Mouse (Mus musculus) cerebellum, adult 9-10 months (tissue): ENCODE measurements at regions not wholly inside any gene's neighbourhood (a gene's known extent, or its start where the extent isn't known, plus 50 kb on each side); places are given as distances from the start of the nearest gene placed in this dataset.
A peak's percentile ranks its signal among the peaks of the same experiment; 100 is the strongest.

Source experiments
- DNase-seq: peaks from one replicate; pipeline ENCODE4 v3.0.0; 2022

DNA sequence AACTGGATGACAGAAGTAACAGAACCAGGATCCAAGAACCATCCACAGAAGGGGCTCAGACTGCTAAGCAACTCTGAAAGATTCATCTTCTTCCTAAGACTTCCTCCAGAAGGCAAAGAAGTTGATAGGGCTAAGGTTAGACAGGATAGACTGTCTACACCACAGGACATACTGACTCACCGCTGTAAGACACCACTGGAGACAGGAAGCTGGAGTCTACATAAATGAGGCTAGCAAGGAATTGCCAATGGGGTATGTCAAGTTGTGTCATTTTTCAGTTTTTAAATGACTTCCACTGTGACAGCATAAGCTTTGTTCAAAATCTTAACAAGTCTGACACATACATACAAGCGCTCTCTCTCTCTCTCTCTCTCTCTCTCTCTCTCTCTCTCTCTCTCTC is 645.4 kb upstream of the Gm10131 start:
- DNase-seq: no peak

- DNase-seq: no peak
These were observed 644.6 kb upstream of the Gm10131 start for GRCm38 (mm10) chr8:34756171-34756570.

DNA sequence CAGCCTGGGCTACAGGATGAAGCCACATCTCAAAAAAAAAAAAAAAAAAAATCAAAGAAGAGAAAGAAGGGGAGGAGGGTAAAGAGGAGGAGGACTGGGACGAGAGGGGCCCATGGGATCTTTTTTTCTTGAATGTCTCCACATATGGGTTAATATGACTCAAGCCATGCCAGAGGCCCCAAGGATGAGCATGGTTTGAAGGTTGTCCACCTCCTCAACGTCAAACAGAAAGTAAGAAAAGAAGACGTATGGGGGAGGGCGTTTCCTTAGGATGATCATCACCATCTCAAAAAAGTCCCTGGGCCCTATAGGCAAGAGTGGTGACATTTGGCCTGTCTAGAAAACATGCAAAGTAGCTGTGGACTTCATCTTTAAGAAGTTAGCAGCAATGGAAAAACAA is 643.9 kb upstream of the Gm10131 start:
- DNase-seq: no peak

GRCm38 (mm10) chr8:34753046-34753445 is 641.5 kb upstream of the Gm10131 start:
- no peak for DNase-seq

DNA sequence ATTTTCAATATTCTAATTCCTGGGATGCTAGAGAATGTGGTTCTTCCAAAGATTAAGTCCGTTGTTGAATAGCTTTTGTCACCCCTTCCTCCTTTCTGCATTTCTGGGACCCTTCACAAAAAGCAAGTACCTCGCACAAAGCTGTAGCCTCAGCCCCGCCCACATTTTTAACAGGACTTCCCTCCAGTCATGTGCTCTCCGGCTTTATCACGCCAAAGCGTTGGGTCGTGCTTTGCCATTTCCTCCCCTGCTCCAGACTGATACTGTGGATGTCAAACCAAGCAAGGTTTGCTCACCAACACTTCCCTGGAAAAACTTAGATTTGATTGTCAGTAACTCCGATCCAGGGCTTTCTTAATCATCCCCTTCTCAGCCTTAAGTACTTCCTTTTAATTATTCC is 637.0 kb upstream of the Gm10131 start:
- DNase-seq: no peak

DNA sequence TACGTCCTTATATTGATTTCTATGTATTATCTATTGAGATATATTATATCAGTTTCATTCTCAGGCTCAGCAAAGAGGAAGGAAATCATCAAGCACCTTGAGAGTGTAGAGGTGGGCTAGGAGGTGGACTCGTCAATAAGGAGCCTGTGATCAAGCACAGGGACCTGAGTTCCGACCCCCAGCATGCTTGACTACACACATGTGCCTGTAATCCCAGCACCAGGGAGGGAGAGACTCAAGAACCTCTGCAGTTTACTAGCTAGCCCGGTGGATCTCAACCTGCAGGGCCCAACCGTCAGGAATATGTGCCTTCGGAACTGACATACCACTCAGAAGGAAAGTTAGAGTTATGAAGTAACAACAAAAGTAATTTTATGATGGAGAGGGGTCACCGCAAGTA is 634.2 kb upstream of the Gm10131 start:
- DNase-seq: no peak

DNA sequence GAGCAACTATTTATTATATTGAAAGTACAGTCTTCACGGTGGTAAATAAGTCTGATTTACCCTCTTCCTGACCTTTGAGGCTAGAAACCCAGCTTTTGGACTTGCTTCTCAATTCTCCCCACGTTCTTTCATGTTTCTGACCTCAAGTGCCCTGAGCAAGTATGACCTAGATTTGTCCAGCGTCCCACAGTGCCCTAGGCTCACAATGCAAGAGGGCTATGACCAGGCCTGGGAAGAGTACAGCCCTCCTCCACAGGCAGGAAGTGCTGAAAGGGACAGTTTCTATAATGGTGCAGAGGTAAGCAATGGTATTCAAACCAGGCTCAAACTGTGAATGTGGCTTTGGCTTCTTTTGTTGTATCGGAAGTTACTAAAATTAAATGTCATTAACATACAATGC is 633.1 kb upstream of the Gm10131 start:
- no peak for DNase-seq

DNA sequence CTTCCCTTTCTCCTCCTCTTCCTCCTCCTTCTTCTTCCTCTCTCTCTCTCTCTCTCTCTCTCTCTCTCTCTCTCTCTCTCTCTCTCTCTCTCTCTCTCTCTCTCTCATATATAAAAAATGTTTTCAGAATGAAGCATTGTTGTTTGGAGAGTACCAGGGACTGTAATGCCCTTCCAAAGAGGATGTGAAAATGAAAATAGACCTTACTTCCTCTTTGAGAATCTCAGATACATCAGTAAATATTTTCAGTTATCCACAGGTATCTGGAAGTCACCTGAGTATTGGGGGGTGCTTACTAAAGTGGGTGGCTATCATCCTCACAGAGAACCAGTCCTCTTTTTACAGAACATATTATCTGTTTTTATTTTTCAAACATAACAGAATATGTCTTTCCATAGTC is 632.6 kb upstream of the Gm10131 start:
- DNase-seq: no peak

DNA sequence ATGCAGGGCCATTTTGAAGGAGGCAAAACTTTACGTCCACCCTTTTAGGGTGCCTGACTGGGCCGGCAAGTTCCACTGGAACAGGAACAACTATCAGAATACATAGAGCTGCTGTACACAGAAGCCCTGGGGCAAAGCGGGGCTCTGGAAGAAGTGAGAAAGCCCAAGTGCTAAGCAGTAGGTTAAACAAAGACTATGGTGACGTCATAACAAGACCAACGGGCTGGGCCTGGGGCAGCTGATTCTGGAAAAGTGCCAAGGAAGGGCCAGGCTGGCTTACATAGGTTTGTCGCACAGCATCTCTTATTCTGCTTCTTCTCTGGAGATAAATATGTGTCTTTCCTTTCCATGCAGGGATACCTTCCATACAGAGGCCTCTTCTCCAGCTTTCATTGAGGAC is 631.6 kb upstream of the Gm10131 start:
- DNase-seq: no peak

DNA sequence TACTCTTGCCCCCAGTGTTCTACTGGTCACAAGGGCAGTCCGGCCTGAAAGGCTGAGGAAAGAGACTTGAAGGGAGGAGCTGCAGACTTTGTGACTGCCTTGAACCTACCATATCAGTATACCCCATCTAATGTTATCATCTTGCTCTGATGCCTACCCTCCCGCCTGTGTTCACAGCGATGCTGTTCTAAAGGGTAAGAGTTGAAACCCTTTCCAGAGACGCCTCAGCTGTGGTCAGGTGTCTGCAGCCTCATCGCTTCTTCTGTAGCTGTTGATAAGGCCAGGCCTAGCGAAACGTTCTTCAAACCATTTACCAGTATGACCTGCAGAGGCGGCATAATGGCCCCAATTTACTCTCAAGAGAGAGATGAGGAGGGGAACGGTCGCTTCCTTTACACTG is 629.3 kb upstream of the Gm10131 start:
- no peak for DNase-seq

GRCm38 (mm10) chr8:34739836-34740804 is 628.6 kb upstream of the Gm10131 start:
- no peak for DNase-seq

GRCm38 (mm10) chr8:34736214-34736613 is 624.7 kb upstream of the Gm10131 start:
- DNase-seq: no peak

- DNase-seq: no peak
These were observed 623.5 kb upstream of the Gm10131 start for GRCm38 (mm10) chr8:34735006-34735405.

GRCm38 (mm10) chr8:34732808-34733207 is 621.3 kb upstream of the Gm10131 start:
- no peak for DNase-seq

GRCm38 (mm10) chr8:34732362-34732761 is 620.8 kb upstream of the Gm10131 start:
- DNase-seq: no peak

GRCm38 (mm10) chr8:34731096-34731999 is 619.8 kb upstream of the Gm10131 start:
- peak; percentile 48 for DNase-seq

DNA sequence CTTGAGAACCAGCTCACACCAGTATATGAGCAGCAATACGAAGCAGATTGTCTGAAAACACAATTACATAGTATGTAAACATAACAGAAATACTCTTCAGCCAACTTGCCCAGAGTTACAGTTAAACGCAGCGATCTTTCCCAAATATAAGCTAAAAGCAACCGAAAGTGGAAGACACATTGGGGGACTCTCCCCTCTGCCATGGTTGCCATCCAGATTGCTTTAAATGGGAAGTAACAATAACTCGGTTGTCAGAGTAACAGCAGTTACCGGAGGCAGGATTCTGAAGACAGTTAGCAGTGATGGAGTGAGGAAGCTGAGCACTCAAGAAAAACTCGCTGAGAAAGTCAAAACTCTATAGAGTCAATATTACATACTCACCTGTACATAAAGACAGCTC is 618.0 kb upstream of the Gm10131 start:
- no peak for DNase-seq

- no peak for DNase-seq
These were observed 616.2 kb upstream of the Gm10131 start for GRCm38 (mm10) chr8:34727699-34728098.

DNA sequence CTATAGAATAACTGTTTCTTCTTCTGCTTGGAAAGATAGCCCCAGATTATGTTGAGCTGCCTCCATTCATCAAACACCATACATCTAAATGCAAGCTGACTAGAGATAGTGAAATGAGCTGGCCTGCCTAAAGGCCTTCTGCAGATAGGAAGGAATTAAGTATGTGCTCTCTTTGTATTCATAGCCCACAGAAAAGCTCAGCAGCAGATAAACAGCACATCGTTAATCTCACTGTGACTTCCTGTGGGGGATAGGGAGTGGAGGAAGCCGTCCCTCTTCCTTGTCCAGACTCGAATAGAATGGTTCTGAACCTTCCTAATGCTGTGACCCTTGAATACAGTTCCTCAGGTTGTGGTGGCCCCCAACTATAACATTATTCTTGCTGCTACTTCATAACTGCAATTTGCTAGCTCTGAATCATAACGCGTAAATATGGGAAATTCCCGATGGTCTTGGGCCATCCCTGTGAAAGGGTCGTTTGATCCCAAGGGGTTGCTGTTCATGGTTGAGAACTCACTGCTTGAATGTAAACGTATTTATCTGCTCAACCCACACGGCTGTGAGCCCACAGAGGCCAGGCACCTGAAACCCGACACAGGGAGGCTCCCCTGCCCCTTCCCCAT is 614.7 kb upstream of the Gm10131 start:
- DNase-seq: no peak

DNA sequence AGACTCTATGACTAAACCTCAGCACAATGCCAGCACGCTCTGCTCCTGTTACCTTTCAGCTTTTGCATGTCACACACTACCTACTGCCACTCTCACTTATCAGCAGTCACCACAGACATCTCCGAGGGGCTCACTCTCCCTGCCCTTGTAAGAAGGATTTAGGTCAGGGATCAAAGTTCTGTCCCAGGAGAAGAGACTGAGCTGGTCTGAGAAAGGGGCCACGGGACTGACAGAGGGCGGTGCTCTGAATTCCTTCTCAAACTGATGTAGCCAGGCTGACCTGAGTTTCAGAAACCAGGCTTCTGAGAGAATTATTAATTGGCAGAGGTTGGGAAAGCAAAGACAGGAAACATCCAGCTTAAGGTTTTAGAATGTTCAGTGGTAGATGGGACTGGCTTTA is 614.0 kb upstream of the Gm10131 start:
- no peak for DNase-seq

- peak; percentile 74 for DNase-seq
These were observed 598.6 kb upstream of the Gm10131 start for GRCm38 (mm10) chr8:34709911-34710733.

- DNase-seq: peak; percentile 37
These were observed 597.8 kb upstream of the Gm10131 start for GRCm38 (mm10) chr8:34709316-34709715.
